Mouse (Mus musculus): ENCODE measurements around the gene 1700123O20Rik. TPM values are rescaled to one million over a fixed set of nuclear protein-coding genes. Genes with fewer than 3 reads are reported as not detected.

1700123O20Rik gene
- polyA plus RNA-seq, 1 experiment: 47.0 TPM

DNA sequence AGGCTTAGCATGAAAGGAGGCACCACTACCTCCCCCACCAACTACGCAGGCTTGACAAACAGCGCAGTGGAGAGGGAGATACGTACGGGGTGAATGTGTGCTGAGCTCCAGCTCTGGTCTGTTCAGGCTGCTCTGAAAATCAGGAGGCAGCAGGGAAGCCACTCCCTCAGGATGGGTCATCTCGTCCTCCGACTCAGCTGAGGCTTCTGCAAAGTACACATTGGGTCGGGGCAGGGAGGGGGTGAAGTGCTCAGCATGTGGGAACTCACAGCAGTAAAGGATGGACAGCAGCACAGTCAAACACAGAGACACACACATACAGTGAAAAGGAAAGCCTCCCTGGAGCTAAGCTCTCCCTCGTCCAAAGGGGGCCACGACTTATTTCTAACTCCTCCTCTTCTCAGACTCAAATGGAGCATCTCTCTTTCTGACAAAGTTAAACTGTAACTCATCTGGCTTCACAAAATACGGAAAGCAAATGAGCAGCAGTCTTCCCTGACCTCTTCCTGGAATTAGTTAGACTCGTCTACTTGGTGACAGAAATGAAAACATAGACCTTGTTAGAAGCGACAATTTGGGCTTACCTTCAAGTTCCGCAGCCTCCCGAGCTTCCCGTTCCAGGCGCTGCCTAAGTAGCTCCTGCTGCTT is 7.2 kb upstream of the 1700123O20Rik start:
- no peak overlapping the region for H3K27ac ChIP-seq (ENCODE audit: control insufficient read depth, insufficient read depth, low read depth, low read length)
- peaks cover 7% of the 10 kb centered on the region for H3K36me3 ChIP-seq (ENCODE audit: control insufficient read depth, insufficient read depth, low read length)
- H3K27me3 ChIP-seq (ENCODE audit: control insufficient read depth, insufficient read depth, low read length): no peaks in the 10 kb centered on the region
- peak overlapping the region; percentile 80 for H3K4me3 ChIP-seq (ENCODE audit: control insufficient read depth, low read depth, low read length)
- H3K4me1 ChIP-seq (ENCODE audit: control insufficient read depth, insufficient read depth, low read length): no peaks in the 10 kb centered on the region
- TF ChIP-seq POLR2A (IDR thresholded peaks at IDR 0.05; ENCODE audit: control insufficient read depth, low read depth, low read length) (no peak), CTCF (IDR thresholded peaks at IDR 0.05; ENCODE audit: control insufficient read depth, insufficient read depth, insufficient replicate concordance, low read depth, low read length) (no peak)

DNA sequence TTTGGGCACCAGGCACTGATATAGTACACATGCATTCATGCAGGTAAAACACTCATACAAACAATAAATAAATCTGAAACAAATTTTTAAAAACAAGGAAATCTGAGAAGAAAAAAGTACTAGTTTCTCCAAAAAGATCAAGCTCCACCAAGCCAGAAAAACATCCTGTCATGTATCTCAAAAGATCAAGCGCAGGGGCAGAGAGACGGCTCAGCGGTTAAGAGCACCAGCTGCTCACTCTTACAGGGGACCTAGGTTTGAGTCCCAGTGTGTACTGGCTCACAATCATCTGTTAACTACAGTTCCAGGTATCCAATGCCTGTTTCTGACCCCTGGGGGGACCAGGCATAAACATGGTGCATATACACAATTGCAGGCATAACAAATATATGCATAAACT is 3.6 kb upstream of the 1700123O20Rik start:
- Histone ChIP-seq H3K4me3 (ENCODE audit: control insufficient read depth, low read depth, low read length) (peak overlapping the region; percentile 56), H3K27ac (ENCODE audit: control insufficient read depth, insufficient read depth, low read depth, low read length) (no peak overlapping the region), H3K27me3 (ENCODE audit: control insufficient read depth, insufficient read depth, low read length) (no peaks in the 10 kb centered on the region), H3K36me3 (ENCODE audit: control insufficient read depth, insufficient read depth, low read length) (peaks cover 7% of the 10 kb centered on the region), H3K4me1 (ENCODE audit: control insufficient read depth, insufficient read depth, low read length) (no peaks in the 10 kb centered on the region)
- TF ChIP-seq POLR2A (IDR thresholded peaks at IDR 0.05; ENCODE audit: control insufficient read depth, low read depth, low read length) (no peak), CTCF (IDR thresholded peaks at IDR 0.05; ENCODE audit: control insufficient read depth, insufficient read depth, insufficient replicate concordance, low read depth, low read length) (no peak)

DNA sequence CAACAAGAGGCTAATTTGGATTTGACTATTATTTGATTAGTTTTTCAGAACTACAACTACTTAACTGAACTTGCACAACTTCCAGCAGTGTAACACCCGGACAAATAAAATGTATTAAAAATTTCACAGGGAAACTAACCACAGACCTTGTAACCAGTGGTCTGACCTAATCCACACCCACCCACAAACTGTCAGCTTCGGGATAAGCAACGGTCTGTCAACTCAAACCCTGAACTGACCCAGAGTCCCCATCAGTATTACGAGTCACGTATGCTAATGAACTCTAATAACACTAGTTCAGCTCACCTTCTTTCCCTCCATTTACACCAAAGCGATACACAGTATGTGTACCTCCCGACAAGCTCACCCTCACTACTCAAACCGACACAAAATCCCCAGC is 545 bp upstream of the 1700123O20Rik start:
- H3K27ac ChIP-seq (ENCODE audit: control insufficient read depth, insufficient read depth, low read depth, low read length): peak overlapping the region; percentile 99
- TF ChIP-seq POLR2A (IDR thresholded peaks at IDR 0.05; ENCODE audit: control insufficient read depth, low read depth, low read length) (no peak), CTCF (IDR thresholded peaks at IDR 0.05; ENCODE audit: control insufficient read depth, insufficient read depth, insufficient replicate concordance, low read depth, low read length) (no peak)
- no peaks in the 10 kb centered on the region for H3K27me3 ChIP-seq (ENCODE audit: control insufficient read depth, insufficient read depth, low read length)
- peaks cover 2% of the 10 kb centered on the region for H3K36me3 ChIP-seq (ENCODE audit: control insufficient read depth, insufficient read depth, low read length)
- peak overlapping the region; percentile 94 for H3K4me3 ChIP-seq (ENCODE audit: control insufficient read depth, low read depth, low read length)
- H3K4me1 ChIP-seq (ENCODE audit: control insufficient read depth, insufficient read depth, low read length): no peaks in the 10 kb centered on the region

DNA sequence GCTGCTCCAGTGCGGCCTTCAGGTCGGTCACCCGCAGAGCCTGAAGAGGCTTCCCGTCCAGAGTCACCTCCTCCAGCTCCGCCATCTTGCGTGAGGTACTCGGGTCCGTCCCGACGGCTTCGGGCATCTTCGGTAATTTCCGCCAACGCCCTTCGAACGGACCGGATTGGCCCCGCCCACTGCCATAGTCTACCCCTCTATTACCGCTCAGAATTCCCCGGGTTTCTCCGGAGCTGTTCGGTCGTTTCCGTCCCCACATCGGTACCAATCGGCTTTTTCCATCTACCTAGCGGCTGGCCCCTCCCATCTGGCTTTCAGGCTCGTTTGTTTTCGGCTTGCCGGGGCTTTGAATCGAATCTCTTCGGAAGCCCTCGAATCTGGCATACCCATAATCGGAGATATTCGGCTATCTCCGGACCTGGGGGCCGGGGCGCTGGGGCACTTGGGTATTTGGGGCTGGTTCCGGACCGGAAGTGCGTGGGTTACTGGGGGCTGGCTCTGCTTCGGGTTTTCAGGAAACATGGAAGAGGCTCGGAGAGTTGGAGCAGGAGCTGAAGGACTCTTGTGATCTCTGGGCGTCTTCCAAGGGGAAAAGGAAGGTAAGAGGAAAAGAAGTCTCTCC is 617 bp downstream of the 1700123O20Rik start, which contains the start of gene Acin1:
TSS of gene Acin1 (minus strand) at position 410 of the 622 bp plus-strand sequence.
- no peak for TF ChIP-seq CTCF (IDR thresholded peaks at IDR 0.05; ENCODE audit: control insufficient read depth, insufficient read depth, insufficient replicate concordance, low read depth, low read length)
- peak; percentile 88 for TF ChIP-seq POLR2A (IDR thresholded peaks at IDR 0.05; ENCODE audit: control insufficient read depth, low read depth, low read length)
- Histone ChIP-seq H3K4me1 (ENCODE audit: control insufficient read depth, insufficient read depth, low read length) (no peaks in the 10 kb centered on the region), H3K4me3 (ENCODE audit: control insufficient read depth, low read depth, low read length) (peak within 1 kb of the TSS; percentile 94), H3K36me3 (ENCODE audit: control insufficient read depth, insufficient read depth, low read length) (peaks cover 2% of the 10 kb centered on the region), H3K27ac (ENCODE audit: control insufficient read depth, insufficient read depth, low read depth, low read length) (peak within 1 kb of the TSS; percentile 99), H3K27me3 (ENCODE audit: control insufficient read depth, insufficient read depth, low read length) (no peaks in the 10 kb centered on the region)

DNA sequence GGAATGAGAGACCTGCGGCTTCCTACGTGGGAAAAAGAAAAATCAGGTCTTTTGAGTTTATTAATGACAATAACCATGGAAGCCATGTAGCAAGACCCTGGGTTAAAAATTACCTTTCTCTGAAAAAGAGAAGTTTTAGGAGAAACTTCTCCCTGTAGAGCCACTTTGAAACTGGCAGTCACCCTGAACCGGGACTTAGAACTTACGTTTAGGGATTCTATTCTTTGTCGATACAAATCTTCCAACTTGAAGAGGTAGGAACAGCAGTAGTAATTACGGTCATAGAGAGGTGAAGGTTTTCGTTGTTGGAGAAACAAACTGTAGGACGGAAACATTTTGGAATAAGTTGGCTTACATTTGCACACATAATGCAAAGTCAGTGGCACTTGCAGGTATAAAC is 1.2 kb downstream of the 1700123O20Rik start:
- Histone ChIP-seq H3K4me3 (ENCODE audit: control insufficient read depth, low read depth, low read length) (peak overlapping the region; percentile 94), H3K36me3 (ENCODE audit: control insufficient read depth, insufficient read depth, low read length) (peaks cover 2% of the 10 kb centered on the region), H3K27me3 (ENCODE audit: control insufficient read depth, insufficient read depth, low read length) (no peaks in the 10 kb centered on the region), H3K4me1 (ENCODE audit: control insufficient read depth, insufficient read depth, low read length) (no peaks in the 10 kb centered on the region), H3K27ac (ENCODE audit: control insufficient read depth, insufficient read depth, low read depth, low read length) (peak overlapping the region; percentile 99)
- TF ChIP-seq POLR2A (IDR thresholded peaks at IDR 0.05; ENCODE audit: control insufficient read depth, low read depth, low read length): no peak
- no peak for TF ChIP-seq CTCF (IDR thresholded peaks at IDR 0.05; ENCODE audit: control insufficient read depth, insufficient read depth, insufficient replicate concordance, low read depth, low read length)

DNA sequence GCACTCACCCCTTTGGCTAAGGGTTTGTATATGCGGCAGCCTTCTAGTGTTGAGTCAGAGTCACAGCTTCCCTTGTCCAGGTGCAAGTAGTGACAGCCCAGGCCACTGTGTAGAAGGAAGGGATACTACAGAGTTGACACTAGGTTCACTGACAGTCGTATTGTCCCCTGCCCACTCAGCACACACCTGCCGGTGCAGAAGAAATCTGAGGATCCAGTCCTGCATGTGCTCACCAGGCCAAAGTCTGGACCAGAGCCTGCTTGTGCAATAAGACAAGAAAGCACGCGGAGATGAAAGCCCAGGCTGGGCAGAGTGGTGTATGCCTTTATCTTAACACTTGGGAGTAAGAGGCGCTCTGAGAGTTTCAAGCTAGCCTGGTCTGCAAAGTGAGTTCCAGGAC is 9.0 kb downstream of the 1700123O20Rik start:
- no peak for TF ChIP-seq CTCF (IDR thresholded peaks at IDR 0.05; ENCODE audit: control insufficient read depth, insufficient read depth, insufficient replicate concordance, low read depth, low read length)
- TF ChIP-seq POLR2A (IDR thresholded peaks at IDR 0.05; ENCODE audit: control insufficient read depth, low read depth, low read length): no peak
- Histone ChIP-seq H3K27me3 (ENCODE audit: control insufficient read depth, insufficient read depth, low read length) (no peaks in the 10 kb centered on the region), H3K36me3 (ENCODE audit: control insufficient read depth, insufficient read depth, low read length) (no peaks in the 10 kb centered on the region), H3K4me3 (ENCODE audit: control insufficient read depth, low read depth, low read length) (no peak overlapping the region), H3K27ac (ENCODE audit: control insufficient read depth, insufficient read depth, low read depth, low read length) (no peak overlapping the region), H3K4me1 (ENCODE audit: control insufficient read depth, insufficient read depth, low read length) (peaks cover 6% of the 10 kb centered on the region; the same call in 1 of the 2 replicates)

DNA sequence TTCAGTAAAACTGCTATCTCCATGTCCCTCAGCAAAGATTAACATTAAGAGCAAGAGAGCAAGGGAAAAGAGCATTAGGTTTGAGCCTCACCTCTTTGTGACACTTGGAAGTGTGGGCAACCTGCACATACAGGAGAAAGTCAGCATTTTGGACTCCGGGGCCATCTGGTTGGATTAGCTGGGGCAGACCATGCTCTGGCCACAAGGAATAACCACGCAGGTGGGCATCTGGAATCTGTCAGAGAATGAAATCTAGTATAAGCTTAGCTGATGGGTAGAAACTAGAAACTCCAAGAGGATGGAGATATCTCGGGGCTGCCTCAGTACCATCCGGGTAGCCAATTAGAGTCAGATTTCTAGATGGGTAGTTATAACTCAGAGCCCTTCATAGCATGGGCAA is 10.7 kb downstream of the 1700123O20Rik start:
- Histone ChIP-seq H3K27me3 (ENCODE audit: control insufficient read depth, insufficient read depth, low read length) (no peaks in the 10 kb centered on the region), H3K4me1 (ENCODE audit: control insufficient read depth, insufficient read depth, low read length) (peaks cover 6% of the 10 kb centered on the region; the same call in 1 of the 2 replicates), H3K36me3 (ENCODE audit: control insufficient read depth, insufficient read depth, low read length) (no peaks in the 10 kb centered on the region), H3K4me3 (ENCODE audit: control insufficient read depth, low read depth, low read length) (no peak overlapping the region), H3K27ac (ENCODE audit: control insufficient read depth, insufficient read depth, low read depth, low read length) (no peak overlapping the region)
- TF ChIP-seq POLR2A (IDR thresholded peaks at IDR 0.05; ENCODE audit: control insufficient read depth, low read depth, low read length): no peak
- no peak for TF ChIP-seq CTCF (IDR thresholded peaks at IDR 0.05; ENCODE audit: control insufficient read depth, insufficient read depth, insufficient replicate concordance, low read depth, low read length)
